Mouse (Mus musculus): ENCODE measurements around the gene Rbbp6.

Gene Rbbp6

GRCm38 (mm10) chr7:123035314-123035713, 69.8 kb downstream of the Rbbp6 start:
- in situ Hi-C loops (cut with MboI; ENCODE audit: low sequenced_read_pairs) = no loop called here

- in situ Hi-C loops (cut with MboI; ENCODE audit: low sequenced_read_pairs) = no loop called here
Measured at GRCm38 (mm10) chr7:123039302-123039701, 73.8 kb downstream of the Rbbp6 start.

GRCm38 (mm10) chr7:123045146-123045545, 79.7 kb downstream of the Rbbp6 start:
- in situ Hi-C loops (cut with MboI; ENCODE audit: low sequenced_read_pairs) = no loop called here

- in situ Hi-C loops (cut with MboI; ENCODE audit: low sequenced_read_pairs) = no loop called here
Measured at GRCm38 (mm10) chr7:123046473-123047091, 81.1 kb downstream of the Rbbp6 start.

Measured in CH12F3 (cell line).